Mouse (Mus musculus): Measurements from ENCODE around the gene Tspan15. TPM values are rescaled to one million over a fixed set of nuclear protein-coding genes. Genes with fewer than 3 reads are reported as not detected.

Tspan15 gene
- polyA plus RNA-seq, 1 experiment from 2014 or later, result 17.0 TPM

DNA sequence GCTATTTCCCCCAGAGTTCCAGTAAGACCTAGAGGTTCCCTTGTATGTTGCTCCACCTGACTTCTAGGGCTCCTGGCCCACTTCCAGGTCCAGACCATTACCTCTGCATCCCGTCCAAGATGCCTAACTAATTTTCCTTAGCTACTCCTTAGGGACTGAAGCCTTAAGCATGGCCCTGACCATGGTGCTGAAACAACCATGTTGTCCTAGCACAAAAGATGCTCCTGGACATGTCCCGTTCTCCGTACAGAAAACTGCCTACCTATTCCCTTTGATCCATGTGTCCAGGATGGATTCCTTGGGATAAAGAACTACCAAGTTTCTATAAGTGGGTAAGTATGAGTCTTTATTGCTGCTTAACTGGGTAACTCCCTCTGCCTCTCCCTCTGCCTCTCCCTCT lies 93.0 kb downstream of the Tspan15 start:
- H3K9me3 ChIP-seq, result no peaks in the 10 kb centered on the region
- no peak overlapping the region for H3K9ac ChIP-seq (replicated peaks)
- H3K4me3 ChIP-seq, result no peak overlapping the region
- no peak overlapping the region for H3K27ac ChIP-seq (replicated peaks)
- H3K36me3 ChIP-seq, result no peaks in the 10 kb centered on the region
- WGBS, result 11% methylated on average over 3 of the region's 3 CpGs
- H3K27me3 ChIP-seq, result peaks cover 44% of the 10 kb centered on the region
- H3K4me2 ChIP-seq (replicated peaks), result no peak overlapping the region
- H3K4me1 ChIP-seq, result peaks cover 5% of the 10 kb centered on the region
- no peak for ATAC-seq (replicated peaks)

DNA sequence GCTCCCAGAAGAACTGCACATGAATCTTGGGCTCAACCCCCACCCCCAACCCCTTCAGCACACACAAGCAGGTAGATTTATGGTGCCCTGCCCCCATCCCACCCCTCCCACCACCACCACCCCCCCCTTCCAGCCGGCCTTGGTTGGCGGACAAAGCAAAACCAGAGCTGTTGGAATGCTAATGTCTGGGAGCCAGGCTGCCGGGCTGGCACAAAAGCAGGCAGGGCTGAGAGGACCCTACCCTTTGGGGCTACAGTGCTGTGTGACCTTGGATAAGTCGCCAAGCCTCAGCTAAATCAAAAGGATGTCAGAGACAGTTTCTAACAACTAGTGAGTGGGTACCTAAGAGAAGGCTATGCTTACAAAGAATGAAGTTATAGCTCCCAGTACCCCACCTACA lies 93.9 kb downstream of the Tspan15 start:
- H3K9me3 ChIP-seq, result no peaks in the 10 kb centered on the region
- no peak for ATAC-seq (replicated peaks)
- no peak overlapping the region for H3K4me2 ChIP-seq (replicated peaks)
- no peaks in the 10 kb centered on the region for H3K36me3 ChIP-seq
- peaks cover 9% of the 10 kb centered on the region for H3K4me1 ChIP-seq
- peaks cover 53% of the 10 kb centered on the region for H3K27me3 ChIP-seq
- WGBS, result 2% methylated on average over 4 of the region's 4 CpGs
- H3K4me3 ChIP-seq, result no peak overlapping the region
- no peak overlapping the region for H3K27ac ChIP-seq (replicated peaks)
- H3K9ac ChIP-seq (replicated peaks), result no peak overlapping the region

DNA sequence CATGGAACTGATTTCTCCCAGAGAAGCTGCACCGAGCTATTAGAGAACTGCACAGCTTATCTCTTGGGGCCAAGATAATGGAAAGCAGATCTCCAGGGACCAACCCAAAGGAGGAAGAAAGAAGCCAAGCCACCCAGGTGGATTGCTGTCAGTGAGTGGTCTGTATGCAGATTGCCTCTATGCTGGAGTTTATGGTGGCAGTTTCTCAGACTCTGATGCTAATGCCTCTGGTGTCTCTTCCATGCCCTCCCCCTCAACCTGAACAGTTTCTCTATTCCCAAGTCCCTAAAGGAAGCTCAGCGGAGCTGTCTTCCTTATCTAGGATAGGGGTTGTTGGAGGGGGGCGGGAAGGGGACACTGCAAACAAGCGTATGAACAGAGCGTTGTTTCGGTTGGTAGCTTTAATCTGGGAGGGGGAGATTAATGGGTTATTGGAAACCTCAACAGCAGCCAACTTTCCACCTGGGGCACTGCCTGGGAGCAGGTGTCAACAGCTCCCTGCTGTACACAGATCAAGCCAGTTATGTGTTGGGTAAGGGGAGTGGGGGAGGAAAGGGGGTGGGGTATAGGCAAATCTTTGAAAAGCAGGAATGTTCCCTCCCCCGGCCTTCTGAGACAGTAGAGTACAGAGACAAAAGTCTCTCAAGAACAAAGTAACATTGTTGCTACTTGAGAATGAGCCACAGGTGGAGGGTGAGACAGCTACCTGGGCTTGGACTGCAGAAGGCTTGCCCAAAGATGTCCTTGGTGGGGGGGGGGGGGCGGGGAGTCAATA lies 95.2 kb downstream of the Tspan15 start:
- ATAC-seq (replicated peaks), result no peak
- 5% methylated on average over 8 of the region's 8 CpGs for WGBS

More for the DNA sequence above, 95.2 kb downstream of the Tspan15 start:
- Histone ChIP-seq H3K4me3 (no peak overlapping the region), H3K9ac (replicated peaks) (no peak overlapping the region), H3K4me2 (replicated peaks) (no peak overlapping the region), H3K9me3 (no peaks in the 10 kb centered on the region), H3K27me3 (peaks cover 65% of the 10 kb centered on the region), H3K4me1 (peaks cover 9% of the 10 kb centered on the region), H3K27ac (replicated peaks) (no peak overlapping the region), H3K36me3 (no peaks in the 10 kb centered on the region)

Small RNA genes within 50 kb of the gene (microRNA-seq; reads per million reads assigned to microRNA genes)
- gene Mir7662, result 0.88 reads per million

Other genes with a start within 250 kb of the Tspan15 start
- gene Neurog3, start 98.2 kb downstream of the Tspan15 start, polyA plus RNA-seq (2015; fragmentation: Nextera tagmentation; extraction: Ambion mirVana), result 0.24 TPM in 1 of 2 replicates, not detected in the other
- gene Fam241b, start 87.3 kb downstream of the Tspan15 start, polyA plus RNA-seq (2015; fragmentation: Nextera tagmentation; extraction: Ambion mirVana), result 149 and 150 TPM in 2 replicates
- not detected in 2 replicates for gene Tacr2, start 21.2 kb upstream of the Tspan15 start, polyA plus RNA-seq (2015; fragmentation: Nextera tagmentation; extraction: Ambion mirVana)
- 78.9 and 86.2 TPM in 2 replicates for gene Hk1, start 148.7 kb upstream of the Tspan15 start, polyA plus RNA-seq (2015; fragmentation: Nextera tagmentation; extraction: Ambion mirVana)
- gene Hkdc1, start 191.2 kb upstream of the Tspan15 start, polyA plus RNA-seq (2015; fragmentation: Nextera tagmentation; extraction: Ambion mirVana), result 0.24 and 0.36 TPM in 2 replicates
- gene 4930507D05Rik, start 218.2 kb upstream of the Tspan15 start, polyA plus RNA-seq (2015; fragmentation: Nextera tagmentation; extraction: Ambion mirVana), result 1.0 and 1.1 TPM in 2 replicates
- 21.3 and 23.5 TPM in 2 replicates for gene Supv3l1, start 218.5 kb upstream of the Tspan15 start, polyA plus RNA-seq (2015; fragmentation: Nextera tagmentation; extraction: Ambion mirVana)

All from forebrain, embryonic 15.5 days (tissue).